Mouse (Mus musculus) embryonic fibroblast, embryonic 13.5 days (primary cell): ENCODE data around the gene Gm16253.

Experiments used
- CTCF ChIP-seq: IDR thresholded peaks from 2 replicates; pipeline ENCODE4 v1.5.1; 2011; ENCODE audit warnings: mild to moderate bottlenecking, control low read depth, low read length, moderate library complexity, borderline replicate concordance; ENCODE audit not compliant: insufficient read depth
- POLR2A ChIP-seq: IDR thresholded peaks from 2 replicates; pipeline ENCODE4 v1.6.1; 2011; ENCODE audit warnings: low read depth, mild to moderate bottlenecking, control low read depth, low read length, moderate library complexity

DNA sequence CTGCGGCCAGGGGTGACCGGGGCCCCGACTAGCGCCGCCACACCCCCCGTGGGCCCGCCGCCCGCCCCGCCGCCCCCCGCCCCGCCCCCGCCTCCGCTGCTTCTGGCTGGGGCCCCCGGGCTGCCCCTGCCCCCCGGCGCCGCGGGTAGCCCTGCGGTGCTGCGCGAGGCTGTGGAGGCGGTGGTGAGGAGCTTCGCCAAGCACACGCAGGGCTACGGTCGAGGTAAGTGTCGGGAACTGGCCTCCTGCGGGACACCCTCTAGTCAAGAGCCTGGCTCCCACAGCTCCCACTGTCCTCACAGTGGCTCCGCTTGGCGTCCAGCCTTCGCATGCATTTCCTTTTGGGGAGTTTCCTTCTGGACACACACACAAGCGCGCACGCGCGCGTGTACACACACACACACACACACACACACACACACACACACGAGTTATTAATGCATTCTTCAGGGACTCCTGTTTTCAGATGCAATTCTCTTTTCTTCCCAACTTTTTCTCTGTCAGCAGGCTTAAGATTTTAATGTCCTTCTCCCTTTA is 24.5 kb downstream of the Gm16253 start:
- TF ChIP-seq CTCF (no peak), POLR2A (peak; percentile 80)
